Mouse (Mus musculus) myocyte (in vitro differentiated cells): ENCODE results near the gene Adamts18. TPM values are rescaled to one million over a fixed set of nuclear protein-coding genes. Genes with fewer than 3 reads are reported as not detected.

Experiments
- H3K27me3 ChIP-seq: one replicate; pipeline ENCODE4 v1.6.1; 2011; ENCODE audit not compliant: control insufficient read depth, insufficient read depth, insufficient read length
- H3K36me3 ChIP-seq: one replicate; pipeline ENCODE4 v1.6.1; 2011; ENCODE audit not compliant: control insufficient read depth, insufficient read depth
- H3K4me2 ChIP-seq: one replicate; pipeline ENCODE4 v1.6.1; 2011; ENCODE audit warnings: low read depth, control low read depth
- H3K4me3 ChIP-seq: one replicate; pipeline ENCODE4 v1.5.1; 2011; ENCODE audit warnings: mild to moderate bottlenecking, control low read depth, moderate library complexity
- H3K79me2 ChIP-seq: one replicate; pipeline ENCODE4 v1.6.1; 2011; ENCODE audit not compliant: control insufficient read depth, insufficient read depth
- H3ac ChIP-seq: one replicate; pipeline ENCODE4 v1.6.1; 2011; ENCODE audit not compliant: control insufficient read depth, insufficient read length
- CEBPB ChIP-seq: IDR thresholded peaks from 2 replicates; pipeline ENCODE4 v1.6.1; 2011; ENCODE audit warnings: mild to moderate bottlenecking, moderate library complexity; ENCODE audit not compliant: poor library complexity, insufficient read depth, severe bottlenecking
- E2F4 ChIP-seq: IDR thresholded peaks from one replicate; pipeline ENCODE4 v1.6.1; 2011; ENCODE audit warnings: mild to moderate bottlenecking, control low read depth, moderate library complexity; ENCODE audit not compliant: insufficient read depth
- MAX ChIP-seq: IDR thresholded peaks from one replicate; pipeline ENCODE4 v1.6.1; 2011; ENCODE audit warnings: low read depth, mild to moderate bottlenecking, control low read depth
- MYOD1 ChIP-seq, 3 experiments: IDR thresholded peaks; one replicate each; pipeline ENCODE4 v1.6.1; 2011; ENCODE audit warnings: control low read depth in 2 of 3, low read depth in 2 of 3, mild to moderate bottlenecking in 2 of 3, moderate library complexity in 1 of 3; ENCODE audit not compliant: insufficient read length in 2 of 3, control insufficient read depth in 1 of 3
- MYOG ChIP-seq, 3 experiments: IDR thresholded peaks; one replicate each; pipeline ENCODE4 v1.6.1; 2011; ENCODE audit warnings: control low read depth in 2 of 3, low read depth in 2 of 3, mild to moderate bottlenecking in 2 of 3; ENCODE audit not compliant: insufficient read length in 2 of 3, control insufficient read depth in 1 of 3, insufficient read depth in 1 of 3
- POLR2A ChIP-seq: IDR thresholded peaks from one replicate; pipeline ENCODE4 v1.6.1; 2011; ENCODE audit warnings: low read depth, mild to moderate bottlenecking, control low read depth, moderate library complexity; ENCODE audit not compliant: insufficient read length
- POLR2AphosphoS2 ChIP-seq: IDR thresholded peaks from one replicate; pipeline ENCODE4 v1.6.1; 2011; ENCODE audit warnings: low read depth, control low read depth; ENCODE audit not compliant: insufficient read length
- REST ChIP-seq: IDR thresholded peaks from one replicate; pipeline ENCODE4 v1.6.1; 2011; ENCODE audit warnings: mild to moderate bottlenecking, control low read depth, moderate library complexity; ENCODE audit not compliant: insufficient read depth, insufficient read length
- SRF ChIP-seq: IDR thresholded peaks from one replicate; pipeline ENCODE4 v1.6.1; 2011; ENCODE audit warnings: low read depth; ENCODE audit not compliant: control insufficient read depth, insufficient read length
- TCF12 ChIP-seq: IDR thresholded peaks from one replicate; pipeline ENCODE4 v1.6.1; 2011; ENCODE audit warnings: mild to moderate bottlenecking, control low read depth; ENCODE audit not compliant: poor library complexity, insufficient read depth, severe bottlenecking
- TCF3 ChIP-seq: IDR thresholded peaks from one replicate; pipeline ENCODE4 v1.6.1; 2011; ENCODE audit warnings: low read depth, control low read depth; ENCODE audit not compliant: insufficient read length
- USF1 ChIP-seq: IDR thresholded peaks from one replicate; pipeline ENCODE4 v1.6.1; 2011; ENCODE audit warnings: low read depth, mild to moderate bottlenecking, control low read depth, moderate library complexity
- polyA plus RNA-seq: library from polyadenylated mRNA; unstranded; fragments of >200 nt; fragmentation: generic; extraction: Trizol; gene quantifications from one replicate; pipeline ENCODE4 v1.2.1, GENCODE M21; 2012; ENCODE audit warnings: missing spikeins

Gene Adamts18
- polyA plus RNA-seq, 1 experiment = not detected

DNA sequence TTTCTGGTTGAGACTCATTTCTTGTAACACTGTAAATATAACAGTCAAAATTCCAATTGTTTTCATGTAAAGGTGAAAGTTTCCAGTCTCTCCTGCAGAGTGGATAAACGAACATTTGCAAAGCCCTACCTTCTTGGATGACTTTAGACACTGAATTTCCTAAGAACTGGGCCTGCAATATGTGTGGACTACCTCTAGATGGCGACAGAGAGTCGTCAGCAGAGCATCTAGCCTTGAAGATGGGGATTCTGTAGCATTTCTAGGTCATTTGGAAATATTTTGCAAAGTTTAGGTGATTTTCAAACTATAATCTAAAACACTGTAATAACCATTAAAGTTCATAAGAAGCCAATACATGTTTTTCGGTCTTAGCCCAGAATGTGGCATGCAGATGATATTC is 3.1 kb upstream of the Adamts18 start:
- Histone ChIP-seq H3K79me2 (no peaks in the 10 kb centered on the region), H3K36me3 (no peaks in the 10 kb centered on the region), H3ac (no peak overlapping the region), H3K4me2 (no peak overlapping the region), H3K4me3 (no peak overlapping the region), H3K27me3 (no peaks in the 10 kb centered on the region)
- TF ChIP-seq USF1 (no peak), TCF12 (no peak), E2F4 (no peak), MYOG (IDR thresholded peaks at IDR 0.05; ENCODE audit: control insufficient read depth in 1 of 3, insufficient read depth in 1 of 3, insufficient read length in 2 of 3, low read depth in 2 of 3) (no peak), SRF (no peak), POLR2AphosphoS2 (no peak), REST (no peak), CEBPB (no peak)

DNA sequence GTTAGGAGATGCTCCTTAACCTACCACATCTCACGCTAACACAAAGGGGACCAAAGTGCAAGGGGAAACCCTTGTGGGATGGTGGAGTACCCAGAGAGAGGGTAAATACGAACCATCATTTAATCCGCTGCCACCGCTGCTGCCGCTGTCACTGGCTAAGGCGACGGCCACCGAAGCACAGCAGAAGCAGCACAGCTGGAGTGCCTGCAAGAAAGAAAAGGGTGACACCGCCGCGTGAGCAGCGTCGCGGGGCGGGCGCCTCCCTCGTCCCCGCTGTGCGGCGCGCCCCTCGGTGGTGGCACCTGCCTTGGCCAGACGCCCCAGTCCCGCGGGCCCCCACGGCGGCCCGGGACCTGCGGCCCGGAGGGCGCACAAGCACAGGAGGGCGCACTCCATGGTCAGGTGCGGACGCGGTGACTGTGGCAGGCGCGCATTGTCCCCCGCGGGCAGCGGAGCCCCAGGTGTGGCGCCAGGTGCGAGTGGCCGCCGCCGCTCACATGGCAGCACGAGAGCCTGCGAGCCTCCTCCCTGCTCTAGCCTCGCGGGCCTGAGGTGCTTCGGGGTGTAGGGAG is 371 bp downstream of the Adamts18 start:
- H3K79me2 ChIP-seq = no peaks in the 10 kb centered on the region
- no peaks in the 10 kb centered on the region for H3K27me3 ChIP-seq
- no peak for TF ChIP-seq TCF12
- TF ChIP-seq USF1 = no peak
- TF ChIP-seq TCF3 = no peak
- no peak for TF ChIP-seq POLR2A
- TF ChIP-seq REST = no peak
- TF ChIP-seq SRF = no peak
- no peak for TF ChIP-seq MYOG (IDR thresholded peaks at IDR 0.05; ENCODE audit: control insufficient read depth in 1 of 3, insufficient read depth in 1 of 3, insufficient read length in 2 of 3, low read depth in 2 of 3)
- no peak for TF ChIP-seq E2F4
- TF ChIP-seq MYOD1 (IDR thresholded peaks at IDR 0.05; ENCODE audit: control insufficient read depth in 1 of 3, insufficient read length in 2 of 3, low read depth in 2 of 3) = no peak
- TF ChIP-seq CEBPB = no peak
- TF ChIP-seq POLR2AphosphoS2 = no peak
- TF ChIP-seq MAX = no peak
- no peak overlapping the region for H3K4me3 ChIP-seq
- no peaks in the 10 kb centered on the region for H3K36me3 ChIP-seq
- no peak overlapping the region for H3ac ChIP-seq
- no peak overlapping the region for H3K4me2 ChIP-seq

DNA sequence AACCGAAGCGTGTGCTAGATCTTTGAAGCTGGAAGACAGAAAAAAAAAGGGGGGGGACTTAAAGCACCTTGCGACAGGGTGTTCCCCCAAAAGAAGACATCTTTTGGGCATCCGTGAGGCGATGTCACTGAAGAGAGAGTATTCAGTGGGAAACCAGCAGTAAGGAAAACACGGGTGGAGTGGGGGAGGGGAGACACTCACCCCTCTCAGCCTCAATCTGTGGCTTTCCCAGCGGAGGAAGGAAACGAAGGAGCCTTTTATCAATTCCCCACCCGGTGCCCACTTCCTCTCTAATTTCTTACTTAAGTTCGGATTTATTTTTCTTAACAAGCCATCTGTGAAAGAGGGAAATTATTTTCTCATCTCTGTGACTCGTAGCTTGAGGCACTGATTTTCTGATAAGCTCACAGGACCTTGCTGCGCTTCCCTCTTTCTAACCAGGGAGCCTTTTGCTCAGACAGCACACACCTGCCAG is 895 bp downstream of the Adamts18 start:
- Histone ChIP-seq H3K27me3 (no peaks in the 10 kb centered on the region), H3K4me3 (no peak overlapping the region)

DNA sequence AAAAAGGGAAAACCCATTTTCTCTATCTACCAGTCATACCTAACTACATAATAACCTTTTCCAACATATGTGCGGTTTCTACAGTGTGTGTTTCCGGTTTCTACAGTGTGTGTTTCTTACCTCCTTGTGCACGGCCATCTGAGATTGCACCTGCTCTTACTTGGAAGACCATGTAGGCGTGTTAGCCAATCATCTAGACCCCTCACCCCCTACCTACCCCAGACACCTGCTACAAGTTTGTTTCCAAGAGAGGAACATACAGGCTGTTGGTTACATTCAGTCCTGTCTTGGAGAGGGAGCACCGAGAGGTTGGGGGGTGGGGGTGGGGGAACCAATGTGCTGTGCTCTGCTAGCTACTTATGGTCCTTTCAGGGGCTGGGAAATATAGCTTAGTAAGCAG is 1.9 kb downstream of the Adamts18 start:
- Histone ChIP-seq H3K4me3 (no peak overlapping the region), H3K36me3 (no peaks in the 10 kb centered on the region), H3K27me3 (no peaks in the 10 kb centered on the region), H3K79me2 (no peaks in the 10 kb centered on the region), H3K4me2 (no peak overlapping the region), H3ac (no peak overlapping the region)
- TF ChIP-seq SRF (no peak), TCF3 (no peak), E2F4 (no peak), USF1 (no peak), MYOD1 (IDR thresholded peaks at IDR 0.05; ENCODE audit: control insufficient read depth in 1 of 3, insufficient read length in 2 of 3, low read depth in 2 of 3) (no peak), POLR2A (no peak), TCF12 (no peak), MAX (no peak), REST (no peak), MYOG (IDR thresholded peaks at IDR 0.05; ENCODE audit: control insufficient read depth in 1 of 3, insufficient read depth in 1 of 3, insufficient read length in 2 of 3, low read depth in 2 of 3) (no peak), POLR2AphosphoS2 (no peak), CEBPB (no peak)

More for the DNA sequence above, 895 bp downstream of the Adamts18 start:
- no peak overlapping the region for H3K4me2 ChIP-seq
- H3K36me3 ChIP-seq = no peaks in the 10 kb centered on the region
- no peaks in the 10 kb centered on the region for H3K79me2 ChIP-seq
- TF ChIP-seq POLR2AphosphoS2 (no peak), E2F4 (no peak), SRF (no peak), CEBPB (no peak), TCF3 (no peak), MYOD1 (IDR thresholded peaks at IDR 0.05; ENCODE audit: control insufficient read depth in 1 of 3, insufficient read length in 2 of 3, low read depth in 2 of 3) (no peak), MAX (no peak), MYOG (IDR thresholded peaks at IDR 0.05; ENCODE audit: control insufficient read depth in 1 of 3, insufficient read depth in 1 of 3, insufficient read length in 2 of 3, low read depth in 2 of 3) (no peak), TCF12 (no peak), USF1 (no peak), POLR2A (no peak), REST (no peak)
- H3ac ChIP-seq = no peak overlapping the region
